ENCODE assay signal across 14 mouse cellular contexts in the genomic region with DNA sequence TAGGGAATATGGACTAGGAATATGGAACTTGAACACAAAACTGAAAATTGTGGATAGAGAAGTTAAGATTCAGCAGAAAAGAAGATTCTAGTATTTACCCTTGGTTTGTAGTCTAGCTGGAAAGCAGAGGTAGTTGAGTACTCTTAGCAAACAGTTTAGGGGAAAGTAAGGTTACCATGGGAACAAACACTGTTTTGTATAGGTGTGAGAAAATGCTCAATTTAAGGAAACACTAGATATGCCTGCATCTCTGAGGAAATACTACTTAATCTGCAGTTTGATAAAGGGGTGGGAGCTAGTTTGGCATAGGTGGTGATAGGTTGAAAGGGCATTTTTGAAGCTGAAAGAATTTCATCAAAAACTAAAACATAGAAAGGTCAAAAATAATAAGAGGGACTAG. TPM values are rescaled to one million over a fixed set of nuclear protein-coding genes. Genes with fewer than 3 reads are reported as not detected.
DNase-seq lines count a peak whose midpoint lies in the region; ATAC-seq and TF ChIP-seq lines count a peak whose summit lies in the region.
"Had no signal": no experiment of that assay in that cellular context is flagged by ENCODE, and none has a peak within 500 bp of the region (broad histone marks: within the 10 kb centered on the region; RNA-seq: fewer than 3 reads in every experiment).

No protein-coding gene starts in this region.

- TF ChIP-seq POLR2A in heart, adult 2 months (IDR thresholded peaks at IDR 0.05; ENCODE audit: insufficient read depth, low read depth, low read length) = no peak

- peaks cover 3% of the 10 kb centered on the region for H3K4me1 ChIP-seq in heart, adult 2 months (ENCODE audit: control insufficient read depth, insufficient read depth, low read length)
- H3K4me1 ChIP-seq in liver, embryonic 13.5 days (replicated peaks) = peaks cover 66% of the 10 kb centered on the region
- peaks cover 15% of the 10 kb centered on the region for H3K4me1 ChIP-seq in midbrain, embryonic 13.5 days (replicated peaks)

- H3K9ac ChIP-seq in heart, adult 2 months (ENCODE audit: low read depth, low read length) = no peak overlapping the region
- peak overlapping the region; percentile 100 for H3K9ac ChIP-seq in liver, embryonic 13.5 days
- no peak overlapping the region for H3K9ac ChIP-seq in midbrain, embryonic 13.5 days (replicated peaks)
- H3K9ac ChIP-seq: hindbrain, embryonic 13.5 days; midbrain, embryonic 15.5 days had no signal

- intact Hi-C loops in heart, adult 2 months (cut with DNase I) = no loop called here
- intact Hi-C loops in heart, postnatal 36 days (cut with DNase I) = no loop called here

- no peaks in the 10 kb centered on the region for H3K9me3 ChIP-seq in liver, embryonic 13.5 days (replicated peaks)
- no peaks in the 10 kb centered on the region for H3K9me3 ChIP-seq in midbrain, embryonic 13.5 days
- H3K9me3 ChIP-seq: hindbrain, embryonic 13.5 days; midbrain, embryonic 15.5 days had no signal

- H3K4me2 ChIP-seq in liver, embryonic 13.5 days = peak overlapping the region; percentile 88
- no peak overlapping the region for H3K4me2 ChIP-seq in midbrain, embryonic 13.5 days (replicated peaks)
- H3K4me2 ChIP-seq: hindbrain, embryonic 13.5 days had no signal

- peaks cover 2% of the 10 kb centered on the region; the same call in 1 of the 2 replicates for H3K36me3 ChIP-seq in heart, adult 2 months (ENCODE audit: control insufficient read depth, insufficient read depth, low read length)
- peaks cover 5% of the 10 kb centered on the region for H3K36me3 ChIP-seq in liver, embryonic 13.5 days
- H3K36me3 ChIP-seq in midbrain, embryonic 13.5 days = no peaks in the 10 kb centered on the region
- H3K36me3 ChIP-seq: hindbrain, embryonic 13.5 days; midbrain, embryonic 15.5 days had no signal

- H3K4me3 ChIP-seq in heart, adult 2 months = no peak overlapping the region; the same call in 1 of the 2 replicates
- H3K4me3 ChIP-seq in layer of hippocampus, adult 2 months = peak overlapping the region; percentile 8; the same call in 1 of the 2 replicates
- peak overlapping the region; percentile 100 for H3K4me3 ChIP-seq in liver, embryonic 13.5 days (replicated peaks)
- no peak overlapping the region for H3K4me3 ChIP-seq in midbrain, embryonic 13.5 days (replicated peaks)
- H3K4me3 ChIP-seq: hindbrain, embryonic 13.5 days; midbrain, embryonic 15.5 days had no signal

- no peak for ATAC-seq in liver, embryonic 13.5 days (ENCODE audit: low read depth)
- no peak for ATAC-seq in midbrain, embryonic 13.5 days
- ATAC-seq: midbrain, embryonic 15.5 days had no signal

- no peaks in the 10 kb centered on the region for H3K27me3 ChIP-seq in heart, adult 2 months (ENCODE audit: control insufficient read depth, insufficient read depth, low read length)
- no peaks in the 10 kb centered on the region for H3K27me3 ChIP-seq in liver, embryonic 13.5 days
- 0 out of 2 replicates have a peak, but pooled peaks cover 6% of the 10 kb centered on the region for H3K27me3 ChIP-seq in midbrain, embryonic 13.5 days
- H3K27me3 ChIP-seq: hindbrain, embryonic 13.5 days; midbrain, embryonic 15.5 days had no signal

- no peak for TF ChIP-seq CTCF in heart, adult 2 months (IDR thresholded peaks at IDR 0.05)
- TF ChIP-seq CTCF in layer of hippocampus, adult 2 months (conservative IDR thresholded peaks at IDR 0.05) = no peak

- DNase-seq in heart, adult 2 months = no peak
- DNase-seq in heart, postnatal 36 days = no peak
- no peak for DNase-seq in layer of hippocampus, adult 2 months (ENCODE audit: low spot score in 2 of 2)
- no peak for DNase-seq in layer of hippocampus, postnatal 25 days (ENCODE audit: extremely low spot score in 1 of 2, low spot score in 1 of 2)
- DNase-seq in CD4-positive, CD25-positive, alpha-beta regulatory T cell, adult 2 months (ENCODE audit: low read depth, low spot score) = peak; percentile 66
- DNase-seq in liver, embryonic 13.5 days = no peak
- no peak for DNase-seq in T-cell, adult 2 months (ENCODE audit: low spot score)
- DNase-seq: cerebellum, adult 2 months; kidney, postnatal 14 days; lung, postnatal 10 days; thymus, postnatal 14 days had no signal

- H3K79me2 ChIP-seq in heart, adult 2 months (replicated peaks; ENCODE audit: control insufficient read depth, insufficient read depth, low read length) = no peaks in the 10 kb centered on the region

- H3K27ac ChIP-seq in heart, adult 2 months = peak overlapping the region; percentile 47; the same call in 1 of the 2 replicates
- no peak overlapping the region for H3K27ac ChIP-seq in layer of hippocampus, adult 2 months
- peak overlapping the region; percentile 95 for H3K27ac ChIP-seq in liver, embryonic 13.5 days
- no peak overlapping the region for H3K27ac ChIP-seq in midbrain, embryonic 13.5 days
- H3K27ac ChIP-seq: hindbrain, embryonic 13.5 days; midbrain, embryonic 15.5 days had no signal

- no peak for TF ChIP-seq EP300 in heart, adult 2 months (IDR thresholded peaks at IDR 0.05; ENCODE audit: insufficient read depth, low read depth, low read length)

RNA-seq across cellular contexts. Expression of gene Slc16a1, which starts 2.4 kb away (rescaled TPM):
- 100 to 1,000 TPM; 157 to 177 TPM for total RNA-seq in heart, adult 2 months (2021)
- 91.9 and 179 TPM in 2 replicates for polyA plus RNA-seq in heart, adult 2 months (2012; rRNA removed)
- total RNA-seq in heart, postnatal 36 days (2021) = 100 to 1,000 TPM; 163 to 166 TPM
- total RNA-seq in layer of hippocampus, adult 2 months (2021) = 10 to 100 TPM; 20.8 to 22.0 TPM
- 10 to 100 TPM; 28.4 to 34.3 TPM for total RNA-seq in layer of hippocampus, postnatal 25 days (2021)
- polyA plus RNA-seq in liver, embryonic 13.5 days (2015; fragmentation: Nextera tagmentation; extraction: Ambion mirVana) = 81.9 and 106 TPM in 2 replicates
- 9.4 and 9.6 TPM in 2 replicates for polyA plus RNA-seq in midbrain, embryonic 13.5 days (2015; fragmentation: Nextera tagmentation; extraction: Ambion mirVana)

Comparison
In these comparisons a context has a peak if more than half of its experiments do, and no peak if none do; other contexts are left out.
1. H3K27ac ChIP-seq: peak in heart, adult 2 months (single experiment) and liver, embryonic 13.5 days (single experiment); none in layer of hippocampus, adult 2 months (single experiment) and midbrain, embryonic 13.5 days (single experiment).
2. H3K4me3 ChIP-seq: peak in layer of hippocampus, adult 2 months (single experiment) and liver, embryonic 13.5 days (single experiment); none in heart, adult 2 months (single experiment) and midbrain, embryonic 13.5 days (single experiment).
3. RNA of gene Slc16a1, which starts 2.4 kb away (total RNA-seq): 157 to 177 TPM in heart, adult 2 months and 163 to 166 TPM in heart, postnatal 36 days; 28.4 to 34.3 TPM in layer of hippocampus, postnatal 25 days and 20.8 to 22.0 TPM in layer of hippocampus, adult 2 months; every median in the first group is over 4 times any median in the second.